Mouse (Mus musculus) heart, embryonic 11.5 days (tissue): ENCODE data around the gene Mctp1. TPM values are rescaled to one million over a fixed set of nuclear protein-coding genes. Genes with fewer than 3 reads are reported as not detected.

Experiments
- ATAC-seq: fragments of 200-750 bp; cut with Nextera tagmentation; replicated peaks from 2 replicates; pipeline ENCODE4 v1.8.0; 2017; ENCODE audit warnings: moderate library complexity; ENCODE audit not compliant: insufficient number of reproducible peaks, low FRiP score, low TSS enrichment
- H3K27ac ChIP-seq: fragments of 300-500 bp; sonication (generic); 2 replicates; pipeline ENCODE4 v1.5.1; 2014; ENCODE audit warnings: mild to moderate bottlenecking, low read depth, low read length
- H3K27me3 ChIP-seq: fragments of 300-500 bp; sonication (generic); 2 replicates; pipeline ENCODE4 v1.6.1; 2014; ENCODE audit warnings: mild to moderate bottlenecking, low read length, mixed read lengths; ENCODE audit not compliant: control insufficient read depth, insufficient read depth
- H3K36me3 ChIP-seq: fragments of 300-500 bp; sonication (generic); 2 replicates; pipeline ENCODE4 v1.6.1; 2014; ENCODE audit warnings: mild to moderate bottlenecking, low read length, moderate library complexity, mixed read lengths; ENCODE audit not compliant: control insufficient read depth, insufficient read depth
- H3K4me1 ChIP-seq: fragments of 300-500 bp; sonication (generic); 2 replicates; pipeline ENCODE4 v1.6.1; 2014; ENCODE audit warnings: low read length; ENCODE audit not compliant: control insufficient read depth, insufficient read depth
- H3K4me2 ChIP-seq: fragments of 300-500 bp; sonication (generic); 2 replicates; pipeline ENCODE4 v1.6.1; 2014; ENCODE audit warnings: mild to moderate bottlenecking, moderate library complexity
- H3K4me3 ChIP-seq: fragments of 300-500 bp; sonication (generic); 2 replicates; pipeline ENCODE4 v1.5.1; 2014; ENCODE audit warnings: low read depth, low read length
- H3K9ac ChIP-seq: fragments of 300-500 bp; sonication (generic); 2 replicates; pipeline ENCODE4 v1.6.1; 2014; ENCODE audit warnings: mild to moderate bottlenecking, low read depth, low read length, moderate library complexity
- H3K9me3 ChIP-seq: fragments of 300-500 bp; sonication (generic); replicated peaks from 2 replicates; pipeline ENCODE4 v1.6.1; 2016; ENCODE audit warnings: low read length; ENCODE audit not compliant: control insufficient read depth
- WGBS: fragments of 180-500 bp; shearing (Covaris S2); extraction: QIAGEN DNeasy Blood & Tissue Kit; methylation state at CpG from one replicate; pipeline ENCODE4 v1.1.7; 2014; ENCODE audit not compliant: insufficient replicate concordance; 5-methylcytosine and 5-hydroxymethylcytosine counted together
- polyA plus RNA-seq: library from polyadenylated mRNA; unstranded; fragments of >200 nt; fragmentation: Nextera tagmentation; extraction: Ambion mirVana; gene quantifications from 2 replicates; pipeline ENCODE4 v1.2.1, GENCODE M21; 2014

Mctp1 gene
- polyA plus RNA-seq, 1 experiment from 2014 or later, result 0.37 TPM

GRCm38 (mm10) chr13:76592908-76593307 is 208.6 kb downstream of the Mctp1 start:
- Histone ChIP-seq H3K4me3 (no peak overlapping the region), H3K36me3 (no peaks in the 10 kb centered on the region), H3K9me3 (no peaks in the 10 kb centered on the region), H3K27me3 (no peaks in the 10 kb centered on the region), H3K4me1 (no peaks in the 10 kb centered on the region), H3K4me2 (no peak overlapping the region), H3K9ac (no peak overlapping the region), H3K27ac (no peak overlapping the region)
- ATAC-seq, result no peak
- WGBS, result 59% methylated on average over 2 of the region's 2 CpGs

DNA sequence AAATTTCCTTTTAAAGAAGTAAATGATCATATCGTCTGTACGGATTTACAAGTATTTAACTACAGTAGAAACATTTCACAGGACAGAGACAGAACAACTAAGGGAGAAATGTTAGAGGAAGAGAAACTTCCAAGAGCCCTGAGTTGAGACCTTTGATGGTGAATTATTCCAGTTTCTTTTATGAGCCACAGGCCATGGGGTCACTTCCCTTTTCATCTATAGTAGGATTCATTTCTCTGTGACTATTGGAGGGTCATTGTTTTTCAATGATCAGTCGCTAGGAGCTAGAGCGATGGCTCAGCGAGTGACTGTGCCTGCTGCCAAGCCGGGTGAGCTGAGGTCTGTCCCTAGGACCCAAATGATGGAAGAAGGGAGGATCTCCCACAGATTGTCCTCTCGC is 212.7 kb downstream of the Mctp1 start:
- WGBS, result 80% methylated on average over 7 of the region's 7 CpGs
- Histone ChIP-seq H3K4me2 (no peak overlapping the region), H3K9ac (no peak overlapping the region), H3K4me3 (no peak overlapping the region), H3K27ac (no peak overlapping the region), H3K36me3 (no peaks in the 10 kb centered on the region), H3K4me1 (no peaks in the 10 kb centered on the region), H3K9me3 (no peaks in the 10 kb centered on the region), H3K27me3 (no peaks in the 10 kb centered on the region)
- ATAC-seq, result no peak

DNA sequence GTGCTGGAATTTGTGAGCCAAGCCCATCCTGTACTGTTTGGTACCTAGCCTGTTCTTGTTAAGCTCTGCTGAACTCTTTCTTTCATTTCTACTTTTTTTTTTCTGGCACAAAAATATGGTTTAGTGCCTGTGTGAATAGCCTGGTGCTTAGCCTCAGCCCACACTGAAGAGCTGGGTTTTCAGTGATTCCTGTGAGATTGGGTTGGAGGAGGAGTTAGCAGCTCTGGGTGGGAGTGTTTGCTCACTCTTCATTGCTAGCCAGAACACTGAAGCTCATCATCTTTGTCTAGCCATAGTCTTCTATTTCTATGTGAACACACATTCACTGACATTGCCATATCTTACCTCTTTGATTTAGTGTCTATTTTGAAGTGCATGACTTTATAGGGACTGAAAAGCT is 225.1 kb downstream of the Mctp1 start:
- no peaks in the 10 kb centered on the region for H3K27me3 ChIP-seq
- H3K4me1 ChIP-seq, result no peaks in the 10 kb centered on the region
- H3K9me3 ChIP-seq, result no peaks in the 10 kb centered on the region
- H3K36me3 ChIP-seq, result no peaks in the 10 kb centered on the region
- H3K4me2 ChIP-seq, result no peak overlapping the region
- no peak overlapping the region for H3K9ac ChIP-seq
- H3K4me3 ChIP-seq, result no peak overlapping the region
- no peak for ATAC-seq
- no peak overlapping the region for H3K27ac ChIP-seq

- no peaks in the 10 kb centered on the region for H3K27me3 ChIP-seq
- no peak for ATAC-seq
- H3K9ac ChIP-seq, result no peak overlapping the region
- 83% methylated on average over 2 of the region's 2 CpGs for WGBS
- H3K9me3 ChIP-seq, result no peaks in the 10 kb centered on the region
- H3K4me1 ChIP-seq, result no peaks in the 10 kb centered on the region
- H3K4me3 ChIP-seq, result no peak overlapping the region
- no peak overlapping the region for H3K4me2 ChIP-seq
- H3K36me3 ChIP-seq, result no peaks in the 10 kb centered on the region
- H3K27ac ChIP-seq, result no peak overlapping the region
Observed at GRCm38 (mm10) chr13:76611499-76611898, 227.2 kb downstream of the Mctp1 start.

DNA sequence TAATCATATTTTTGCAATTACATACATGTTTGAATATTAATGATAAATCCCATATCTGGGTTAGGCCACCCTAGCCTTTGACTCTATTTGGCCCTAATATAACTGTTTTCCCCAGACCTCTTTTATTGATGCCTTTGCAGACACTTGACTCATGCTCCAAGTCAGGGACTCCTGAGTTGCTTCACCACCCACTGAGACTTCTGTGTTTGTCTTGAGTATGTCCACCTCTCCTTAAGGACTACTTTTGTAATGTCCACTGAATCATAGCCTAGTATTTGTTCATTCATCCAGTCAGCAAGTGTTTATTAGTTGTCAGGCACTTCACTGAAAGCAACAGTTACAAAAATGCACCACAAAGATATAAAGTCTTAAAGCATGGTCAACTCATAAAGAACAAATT is 235.8 kb downstream of the Mctp1 start:
- Histone ChIP-seq H3K27me3 (no peaks in the 10 kb centered on the region), H3K4me2 (no peak overlapping the region), H3K4me1 (no peaks in the 10 kb centered on the region), H3K36me3 (no peaks in the 10 kb centered on the region), H3K9ac (no peak overlapping the region), H3K9me3 (no peaks in the 10 kb centered on the region), H3K4me3 (no peak overlapping the region), H3K27ac (no peak overlapping the region)
- ATAC-seq, result no peak

DNA sequence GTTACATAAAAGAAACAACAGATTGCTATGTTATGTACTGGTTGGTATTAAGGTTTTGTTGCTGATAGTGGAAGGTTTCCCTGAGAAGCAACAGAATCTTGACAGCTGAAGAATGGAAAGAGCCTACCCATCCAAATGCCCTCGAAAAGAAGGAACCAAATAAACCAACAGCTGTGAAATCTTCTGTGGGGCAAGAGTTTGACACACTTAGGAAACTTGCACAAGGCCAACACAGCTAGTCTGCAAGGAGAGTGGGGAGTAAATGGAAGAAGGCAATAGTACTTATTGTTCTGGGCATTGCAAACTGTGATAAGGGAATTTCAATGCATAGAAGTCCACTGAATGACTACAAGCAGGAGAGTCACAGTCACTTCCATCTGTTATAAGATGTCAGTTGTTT is 236.2 kb downstream of the Mctp1 start:
- Histone ChIP-seq H3K9ac (no peak overlapping the region), H3K27me3 (no peaks in the 10 kb centered on the region), H3K36me3 (no peaks in the 10 kb centered on the region), H3K27ac (no peak overlapping the region), H3K4me3 (no peak overlapping the region), H3K4me1 (no peaks in the 10 kb centered on the region), H3K4me2 (no peak overlapping the region), H3K9me3 (no peaks in the 10 kb centered on the region)
- no peak for ATAC-seq
- 51% methylated on average over 1 of the region's 1 CpGs for WGBS

DNA sequence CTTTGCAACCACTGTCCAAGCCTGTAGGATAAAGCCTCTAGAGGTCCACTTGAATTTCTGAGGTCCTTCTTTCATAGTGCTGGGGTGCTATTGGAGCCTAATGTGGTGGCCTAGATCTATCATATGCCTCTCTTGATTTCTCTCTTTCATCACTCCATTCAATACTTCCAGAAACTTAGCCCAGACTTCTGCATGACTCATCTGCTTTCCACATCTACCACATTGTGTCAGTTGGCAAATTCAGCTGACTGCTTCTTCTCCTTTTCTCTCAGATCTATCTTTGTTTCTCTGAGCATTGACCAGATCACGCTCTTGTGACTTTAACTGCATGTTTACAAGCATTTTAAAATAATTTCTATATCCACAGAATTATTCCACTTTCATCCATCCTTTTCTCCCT is 249.4 kb downstream of the Mctp1 start:
- Histone ChIP-seq H3K4me3 (no peak overlapping the region), H3K27me3 (no peaks in the 10 kb centered on the region), H3K4me2 (no peak overlapping the region), H3K9ac (no peak overlapping the region), H3K4me1 (no peaks in the 10 kb centered on the region), H3K36me3 (no peaks in the 10 kb centered on the region), H3K9me3 (no peaks in the 10 kb centered on the region), H3K27ac (no peak overlapping the region)
- WGBS, result 84% methylated on average over 1 of the region's 1 CpGs
- ATAC-seq, result no peak

GRCm38 (mm10) chr13:76638282-76638681 is 253.9 kb downstream of the Mctp1 start:
- no peak for ATAC-seq
- Histone ChIP-seq H3K4me1 (no peaks in the 10 kb centered on the region), H3K9me3 (no peaks in the 10 kb centered on the region), H3K4me3 (no peak overlapping the region), H3K27me3 (no peaks in the 10 kb centered on the region), H3K4me2 (no peak overlapping the region), H3K27ac (no peak overlapping the region), H3K36me3 (no peaks in the 10 kb centered on the region), H3K9ac (no peak overlapping the region)
- 73% methylated on average over 2 of the region's 2 CpGs for WGBS

- Histone ChIP-seq H3K4me3 (no peak overlapping the region), H3K9ac (no peak overlapping the region), H3K4me2 (no peak overlapping the region), H3K36me3 (no peaks in the 10 kb centered on the region), H3K27ac (no peak overlapping the region), H3K4me1 (no peaks in the 10 kb centered on the region), H3K27me3 (no peaks in the 10 kb centered on the region), H3K9me3 (no peaks in the 10 kb centered on the region)
- ATAC-seq, result no peak
Observed at GRCm38 (mm10) chr13:76659523-76659922, 275.2 kb downstream of the Mctp1 start.
